Mouse (Mus musculus) C2C12 (cell line): ENCODE measurements around the gene H2-DMa.

Experiments
- CTCF ChIP-seq: IDR thresholded peaks from one replicate; pipeline ENCODE4 v1.5.1; 2011; ENCODE audit not compliant: control insufficient read depth, insufficient read depth, insufficient read length
- MAX ChIP-seq: IDR thresholded peaks from one replicate; pipeline ENCODE4 v1.6.1; 2011; ENCODE audit warnings: mild to moderate bottlenecking, control low read depth

- TF ChIP-seq MAX (no peak), CTCF (no peak)
Measured at GRCm38 (mm10) chr17:34121879-34122187, 2.5 kb downstream of the H2-DMa start.
